Mouse (Mus musculus): ENCODE results near the gene 3110001I22Rik. TPM values are rescaled to one million over a fixed set of nuclear protein-coding genes. Genes with fewer than 3 reads are reported as not detected.
"Not testable (repeated sequence)": the region's sequence is repeated elsewhere in the genome, so short reads cannot be mapped to it uniquely, and the experiment has no call there.

The 3110001I22Rik gene
- polyA plus RNA-seq (2011; ENCODE audit: insufficient read length, low read depth, missing spikeins) = 2.7 and 3.8 TPM in 2 replicates

GRCm38 (mm10) chr16:13671685-13672385, at the start of gene 3110001I22Rik, which contains the start of gene Bfar:
3110001I22Rik (plus strand) TSS chr16:13671929.
Bfar (plus strand) TSS chr16:13671858.
- no peaks in the 10 kb centered on the region for H3K4me1 ChIP-seq (ENCODE audit: control insufficient read depth, insufficient read depth, low read length)
- peak within 1 kb of the TSS; percentile 69 for H3K27ac ChIP-seq (ENCODE audit: insufficient read depth, low read length)
- TF ChIP-seq POLR2A (IDR thresholded peaks at IDR 0.05; ENCODE audit: low read depth, low read length) = peak; percentile 84
- TF ChIP-seq CTCF (IDR thresholded peaks at IDR 0.05; ENCODE audit: borderline replicate concordance, insufficient read depth, low read length) = no peak
- H3K4me3 ChIP-seq (ENCODE audit: insufficient read depth, low read length) = peak within 1 kb of the TSS; percentile 99

- Histone ChIP-seq H3K4me3 (ENCODE audit: insufficient read depth, low read length) (no peak overlapping the region), H3K4me1 (ENCODE audit: control insufficient read depth, insufficient read depth, low read length) (no peaks in the 10 kb centered on the region), H3K27ac (ENCODE audit: insufficient read depth, low read length) (no peak overlapping the region)
- TF ChIP-seq POLR2A (IDR thresholded peaks at IDR 0.05; ENCODE audit: low read depth, low read length) (no peak), CTCF (IDR thresholded peaks at IDR 0.05; ENCODE audit: borderline replicate concordance, insufficient read depth, low read length) (no peak)
These were observed 43.4 kb upstream of the 3110001I22Rik start for GRCm38 (mm10) chr16:13628345-13628744.

GRCm38 (mm10) chr16:13638198-13638597, 33.5 kb upstream of the 3110001I22Rik start:
- not testable (repeated sequence) for H3K4me1 ChIP-seq (ENCODE audit: control insufficient read depth, insufficient read depth, low read length); H3K4me3 ChIP-seq (ENCODE audit: insufficient read depth, low read length); H3K27ac ChIP-seq (ENCODE audit: insufficient read depth, low read length)

- TF ChIP-seq CTCF (IDR thresholded peaks at IDR 0.05; ENCODE audit: borderline replicate concordance, insufficient read depth, low read length) (no peak), POLR2A (IDR thresholded peaks at IDR 0.05; ENCODE audit: low read depth, low read length) (no peak)
These were observed 32.2 kb upstream of the 3110001I22Rik start for GRCm38 (mm10) chr16:13639508-13639907.

GRCm38 (mm10) chr16:13640064-13640463, 31.7 kb upstream of the 3110001I22Rik start:
- H3K4me3 ChIP-seq (ENCODE audit: insufficient read depth, low read length) = no peak overlapping the region
- peak; percentile 33; the same call in 1 of the 2 replicates for TF ChIP-seq CTCF (IDR thresholded peaks at IDR 0.05; ENCODE audit: borderline replicate concordance, insufficient read depth, low read length)
- TF ChIP-seq POLR2A (IDR thresholded peaks at IDR 0.05; ENCODE audit: low read depth, low read length) = no peak

More at GRCm38 (mm10) chr16:13639508-13639907, 32.2 kb upstream of the 3110001I22Rik start:
- H3K4me3 ChIP-seq (ENCODE audit: insufficient read depth, low read length) = no peak overlapping the region
- no peaks in the 10 kb centered on the region for H3K4me1 ChIP-seq (ENCODE audit: control insufficient read depth, insufficient read depth, low read length)
- no peak overlapping the region for H3K27ac ChIP-seq (ENCODE audit: insufficient read depth, low read length)

GRCm38 (mm10) chr16:13644474-13644873, 27.3 kb upstream of the 3110001I22Rik start:
- TF ChIP-seq POLR2A (IDR thresholded peaks at IDR 0.05; ENCODE audit: low read depth, low read length) (no peak), CTCF (IDR thresholded peaks at IDR 0.05; ENCODE audit: borderline replicate concordance, insufficient read depth, low read length) (no peak)
- no peak overlapping the region for H3K4me3 ChIP-seq (ENCODE audit: insufficient read depth, low read length)
- H3K27ac ChIP-seq (ENCODE audit: insufficient read depth, low read length) = no peak overlapping the region
- H3K4me1 ChIP-seq (ENCODE audit: control insufficient read depth, insufficient read depth, low read length) = no peaks in the 10 kb centered on the region

More at GRCm38 (mm10) chr16:13640064-13640463, 31.7 kb upstream of the 3110001I22Rik start:
- H3K27ac ChIP-seq (ENCODE audit: insufficient read depth, low read length) = no peak overlapping the region
- H3K4me1 ChIP-seq (ENCODE audit: control insufficient read depth, insufficient read depth, low read length) = no peaks in the 10 kb centered on the region

GRCm38 (mm10) chr16:13645930-13646329, 25.8 kb upstream of the 3110001I22Rik start:
- Histone ChIP-seq H3K4me1 (ENCODE audit: control insufficient read depth, insufficient read depth, low read length) (no peaks in the 10 kb centered on the region), H3K27ac (ENCODE audit: insufficient read depth, low read length) (no peak overlapping the region), H3K4me3 (ENCODE audit: insufficient read depth, low read length) (no peak overlapping the region)
- no peak for TF ChIP-seq POLR2A (IDR thresholded peaks at IDR 0.05; ENCODE audit: low read depth, low read length)
- no peak for TF ChIP-seq CTCF (IDR thresholded peaks at IDR 0.05; ENCODE audit: borderline replicate concordance, insufficient read depth, low read length)

GRCm38 (mm10) chr16:13658886-13659285, 12.8 kb upstream of the 3110001I22Rik start:
- H3K27ac ChIP-seq (ENCODE audit: insufficient read depth, low read length) = no peak overlapping the region
- TF ChIP-seq CTCF (IDR thresholded peaks at IDR 0.05; ENCODE audit: borderline replicate concordance, insufficient read depth, low read length) = no peak
- TF ChIP-seq POLR2A (IDR thresholded peaks at IDR 0.05; ENCODE audit: low read depth, low read length) = no peak
- H3K4me3 ChIP-seq (ENCODE audit: insufficient read depth, low read length) = no peak overlapping the region
- H3K4me1 ChIP-seq (ENCODE audit: control insufficient read depth, insufficient read depth, low read length) = no peaks in the 10 kb centered on the region

GRCm38 (mm10) chr16:13660736-13661135, 11.0 kb upstream of the 3110001I22Rik start:
- Histone ChIP-seq H3K4me1 (ENCODE audit: control insufficient read depth, insufficient read depth, low read length) (no peaks in the 10 kb centered on the region), H3K4me3 (ENCODE audit: insufficient read depth, low read length) (no peak overlapping the region), H3K27ac (ENCODE audit: insufficient read depth, low read length) (no peak overlapping the region)
- TF ChIP-seq POLR2A (IDR thresholded peaks at IDR 0.05; ENCODE audit: low read depth, low read length) (no peak), CTCF (IDR thresholded peaks at IDR 0.05; ENCODE audit: borderline replicate concordance, insufficient read depth, low read length) (no peak)

GRCm38 (mm10) chr16:13667878-13668343, 3.8 kb upstream of the 3110001I22Rik start, which contains the start of gene Parn:
Parn (minus strand) TSS chr16:13668170.
- TF ChIP-seq CTCF (IDR thresholded peaks at IDR 0.05; ENCODE audit: borderline replicate concordance, insufficient read depth, low read length) (no peak), POLR2A (IDR thresholded peaks at IDR 0.05; ENCODE audit: low read depth, low read length) (peak; percentile 86)
- Histone ChIP-seq H3K4me3 (ENCODE audit: insufficient read depth, low read length) (peak within 1 kb of the TSS; percentile 70), H3K4me1 (ENCODE audit: control insufficient read depth, insufficient read depth, low read length) (no peaks in the 10 kb centered on the region), H3K27ac (ENCODE audit: insufficient read depth, low read length) (peak within 1 kb of the TSS; percentile 28)
